Mouse (Mus musculus) hindbrain, embryonic 16.5 days (tissue): Measurements from ENCODE around the gene Trpm5. TPM values are rescaled to one million over a fixed set of nuclear protein-coding genes. Genes with fewer than 3 reads are reported as not detected.

Experiments used
- ATAC-seq: fragments of 200-750 bp; cut with Nextera tagmentation; 2 replicates; pipeline ENCODE4 v1.8.0; 2017; ENCODE audit warnings: moderate TSS enrichment, moderate library complexity
- H3K27ac ChIP-seq: fragments of 300-500 bp; sonication (generic); 2 replicates; pipeline ENCODE4 v1.5.1; 2014; ENCODE audit warnings: low read depth, mild to moderate bottlenecking, control low read depth, low read length, moderate library complexity
- H3K27me3 ChIP-seq: fragments of 300-500 bp; sonication (generic); replicated peaks from 2 replicates; pipeline ENCODE4 v1.6.1; 2014; ENCODE audit warnings: low read length; ENCODE audit not compliant: control insufficient read depth, insufficient read depth
- H3K36me3 ChIP-seq: fragments of 300-500 bp; sonication (generic); 2 replicates; pipeline ENCODE4 v1.6.1; 2014; ENCODE audit warnings: mild to moderate bottlenecking, low read length, moderate library complexity, mixed read lengths; ENCODE audit not compliant: control insufficient read depth, insufficient read depth
- H3K4me1 ChIP-seq: fragments of 300-500 bp; sonication (generic); 2 replicates; pipeline ENCODE4 v1.6.1; 2014; ENCODE audit warnings: low read depth, low read length; ENCODE audit not compliant: control insufficient read depth, insufficient read depth
- H3K4me2 ChIP-seq: fragments of 300-500 bp; sonication (generic); 2 replicates; pipeline ENCODE4 v1.6.1; 2014; ENCODE audit warnings: mild to moderate bottlenecking, low read length, control low read depth, moderate library complexity
- H3K4me3 ChIP-seq: fragments of 300-500 bp; sonication (generic); 2 replicates; pipeline ENCODE4 v1.5.1; 2014; ENCODE audit warnings: mild to moderate bottlenecking, low read length, control low read depth, moderate library complexity
- H3K9ac ChIP-seq: fragments of 300-500 bp; sonication (generic); 2 replicates; pipeline ENCODE4 v1.6.1; 2014; ENCODE audit warnings: low read depth, mild to moderate bottlenecking, control low read depth, low read length, moderate library complexity
- H3K9me3 ChIP-seq: fragments of 300-500 bp; sonication (generic); 2 replicates; pipeline ENCODE4 v1.6.1; 2014; ENCODE audit warnings: mild to moderate bottlenecking, low read length, moderate library complexity; ENCODE audit not compliant: control insufficient read depth
- WGBS: fragments of 180-500 bp; shearing (Covaris S2); extraction: QIAGEN DNeasy Blood & Tissue Kit; methylation state at CpG from one replicate; pipeline ENCODE4 v1.1.7; 2014; 5-methylcytosine and 5-hydroxymethylcytosine counted together
- polyA plus RNA-seq: library from polyadenylated mRNA; unstranded; fragments of >200 nt; fragmentation: Nextera tagmentation; extraction: Ambion mirVana; gene quantifications from 2 replicates; pipeline ENCODE4 v1.2.1, GENCODE M21; 2015

Trpm5 gene
- polyA plus RNA-seq, 1 experiment from 2014 or later, result 2.1 TPM

DNA sequence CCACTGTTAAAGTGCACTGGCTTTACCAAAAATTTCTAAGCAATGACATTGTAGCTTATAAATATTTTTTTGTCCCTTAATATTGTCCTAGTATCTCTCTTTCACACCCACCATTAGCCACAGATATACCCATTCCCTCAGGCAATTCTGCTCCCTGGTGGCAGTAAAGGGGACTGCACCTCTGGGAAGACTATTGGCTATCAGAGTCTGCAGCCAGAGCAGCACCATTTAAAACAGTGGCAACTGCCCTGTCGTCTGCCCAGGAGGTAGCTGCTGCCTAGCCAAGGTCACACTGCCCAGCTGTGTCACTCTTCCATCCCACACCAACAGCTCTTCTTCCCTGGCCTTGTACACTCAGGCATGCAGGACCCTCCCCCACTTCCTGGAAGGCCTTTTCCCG lies 8.1 kb downstream of the Trpm5 start:
- Histone ChIP-seq H3K4me2 (no peak overlapping the region), H3K27me3 (no peaks in the 10 kb centered on the region), H3K4me1 (no peaks in the 10 kb centered on the region), H3K9me3 (no peaks in the 10 kb centered on the region), H3K9ac (peak overlapping the region; percentile 11; the same call in 1 of the 2 replicates), H3K4me3 (no peak overlapping the region), H3K27ac (no peak overlapping the region), H3K36me3 (no peaks in the 10 kb centered on the region)
- 50% methylated on average over 2 of the region's 2 CpGs for WGBS
- ATAC-seq, result 0 out of 2 replicates have a peak, but pooled peaks have one; percentile 30

GRCm38 (mm10) chr7:143083708-143084107 lies 10.7 kb downstream of the Trpm5 start:
- 85% methylated on average over 2 of the region's 2 CpGs for WGBS

DNA sequence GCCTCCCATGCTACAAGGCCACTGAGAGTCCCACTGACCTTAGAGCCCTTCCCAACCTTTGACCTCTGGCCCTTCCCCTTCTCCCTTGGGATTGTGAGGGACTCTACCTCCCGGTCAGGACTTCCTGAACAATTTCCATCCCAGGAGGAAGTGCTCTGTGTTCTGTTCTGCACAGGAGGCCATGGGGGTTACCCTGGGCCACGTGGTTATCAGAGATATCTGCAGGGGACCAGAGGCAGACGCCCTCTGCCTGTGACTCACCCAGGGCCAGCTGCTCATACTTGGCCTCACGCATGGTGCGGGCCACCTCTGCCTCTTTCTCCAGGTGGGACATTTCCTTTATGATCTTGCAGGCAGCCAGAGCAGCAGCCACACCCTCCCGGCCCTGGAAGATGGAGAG lies 12.4 kb downstream of the Trpm5 start:
- Histone ChIP-seq H3K9ac (no peak overlapping the region), H3K27me3 (no peaks in the 10 kb centered on the region), H3K4me2 (no peak overlapping the region), H3K4me3 (no peak overlapping the region), H3K27ac (no peak overlapping the region), H3K4me1 (no peaks in the 10 kb centered on the region), H3K36me3 (no peaks in the 10 kb centered on the region), H3K9me3 (no peaks in the 10 kb centered on the region)
- ATAC-seq, result no peak
- WGBS, result 70% methylated on average over 6 of the region's 6 CpGs

More at GRCm38 (mm10) chr7:143083708-143084107, 10.7 kb downstream of the Trpm5 start:
- H3K4me3 ChIP-seq, result no peak overlapping the region
- no peaks in the 10 kb centered on the region for H3K36me3 ChIP-seq
- H3K9ac ChIP-seq, result no peak overlapping the region
- H3K9me3 ChIP-seq, result no peaks in the 10 kb centered on the region
- H3K27me3 ChIP-seq, result no peaks in the 10 kb centered on the region
- no peak overlapping the region for H3K27ac ChIP-seq
- H3K4me2 ChIP-seq, result no peak overlapping the region
- ATAC-seq, result no peak
- no peaks in the 10 kb centered on the region for H3K4me1 ChIP-seq

DNA sequence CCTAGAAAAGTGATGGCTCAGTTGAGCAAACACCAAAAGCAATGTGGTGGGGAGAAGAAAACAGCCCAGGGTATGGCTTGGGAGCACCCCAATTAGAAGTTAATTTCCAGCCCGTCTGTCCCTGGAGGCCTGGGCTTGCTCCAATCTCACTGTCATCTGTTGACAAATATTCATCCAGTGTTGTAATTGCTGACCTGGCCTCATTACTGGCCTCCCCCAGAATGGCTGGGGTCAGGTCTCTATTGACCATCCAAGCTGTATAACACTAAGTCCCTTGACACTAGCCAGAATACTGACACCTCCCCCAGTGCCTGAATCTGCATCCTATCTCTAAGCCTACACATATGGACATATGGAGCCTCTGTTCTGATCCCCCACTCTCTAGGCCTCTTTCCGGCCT lies 17.1 kb downstream of the Trpm5 start:
- H3K9ac ChIP-seq, result no peak overlapping the region
- H3K36me3 ChIP-seq, result no peaks in the 10 kb centered on the region
- no peaks in the 10 kb centered on the region for H3K27me3 ChIP-seq
- no peak for ATAC-seq
- H3K4me3 ChIP-seq, result no peak overlapping the region
- no peaks in the 10 kb centered on the region for H3K9me3 ChIP-seq
- WGBS, result 91% methylated on average over 2 of the region's 2 CpGs
- no peaks in the 10 kb centered on the region for H3K4me1 ChIP-seq
- no peak overlapping the region for H3K4me2 ChIP-seq
- H3K27ac ChIP-seq, result no peak overlapping the region

DNA sequence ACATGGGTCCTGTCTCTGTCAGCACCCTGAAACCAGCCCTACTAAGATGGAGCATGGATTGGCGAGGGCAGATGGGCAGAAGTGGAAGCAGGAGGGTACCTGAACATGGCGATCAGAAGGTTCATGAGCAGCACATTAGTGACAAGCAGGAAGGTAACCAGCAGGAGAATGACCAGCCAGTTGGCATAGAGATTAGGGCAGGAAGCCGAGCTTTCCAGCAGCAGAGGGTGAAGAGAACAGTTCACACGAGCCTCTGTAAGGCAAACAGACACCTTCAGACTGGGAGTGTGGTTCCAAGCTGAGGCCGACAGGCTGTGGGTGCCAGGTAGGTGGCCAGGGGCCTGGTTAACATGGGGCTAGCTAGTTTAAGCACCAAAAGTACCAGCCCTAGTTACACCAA lies 19.0 kb downstream of the Trpm5 start:
- WGBS, result 79% methylated on average over 5 of the region's 5 CpGs

GRCm38 (mm10) chr7:143073086-143073485 lies 21.4 kb downstream of the Trpm5 start:
- no peaks in the 10 kb centered on the region for H3K27me3 ChIP-seq
- 74% methylated on average over 1 of the region's 1 CpGs for WGBS
- no peaks in the 10 kb centered on the region for H3K9me3 ChIP-seq
- H3K36me3 ChIP-seq, result no peaks in the 10 kb centered on the region
- H3K4me2 ChIP-seq, result no peak overlapping the region
- no peak for ATAC-seq
- no peak overlapping the region for H3K27ac ChIP-seq
- H3K4me1 ChIP-seq, result peaks cover 16% of the 10 kb centered on the region
- no peak overlapping the region for H3K4me3 ChIP-seq
- H3K9ac ChIP-seq, result no peak overlapping the region

More for the DNA sequence above, 19.0 kb downstream of the Trpm5 start:
- Histone ChIP-seq H3K4me1 (peaks cover 5% of the 10 kb centered on the region), H3K27ac (no peak overlapping the region), H3K27me3 (no peaks in the 10 kb centered on the region), H3K4me2 (no peak overlapping the region), H3K36me3 (no peaks in the 10 kb centered on the region), H3K9me3 (no peaks in the 10 kb centered on the region), H3K9ac (no peak overlapping the region), H3K4me3 (no peak overlapping the region)
- no peak for ATAC-seq

DNA sequence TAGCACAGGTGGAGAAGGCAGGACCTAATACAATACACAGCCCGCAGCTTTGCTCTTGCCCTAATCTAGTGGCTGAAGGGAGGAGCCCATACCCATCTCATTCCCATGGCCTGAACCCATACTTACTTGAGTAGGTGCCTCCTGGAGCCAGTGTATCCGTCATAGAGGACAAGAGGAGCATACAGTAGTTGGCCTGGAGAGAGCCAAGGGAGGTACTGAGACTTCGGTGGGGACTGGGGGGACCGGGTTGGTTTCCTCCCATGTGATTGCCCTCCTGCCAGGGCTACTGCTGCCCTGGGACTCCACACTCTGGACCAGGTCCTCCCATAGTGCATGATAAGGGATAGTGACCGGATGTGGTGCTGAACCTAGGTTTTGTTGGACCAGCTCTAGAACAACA lies 21.8 kb downstream of the Trpm5 start:
- H3K27ac ChIP-seq, result no peak overlapping the region
- no peak overlapping the region for H3K4me2 ChIP-seq
- H3K4me3 ChIP-seq, result no peak overlapping the region
- H3K27me3 ChIP-seq, result no peaks in the 10 kb centered on the region
- peaks cover under 1% of the 10 kb centered on the region; the same call in 1 of the 2 replicates for H3K36me3 ChIP-seq
- H3K4me1 ChIP-seq, result peaks cover 21% of the 10 kb centered on the region
- WGBS, result 87% methylated on average over 5 of the region's 5 CpGs
- ATAC-seq, result no peak
- no peak overlapping the region for H3K9ac ChIP-seq
- no peaks in the 10 kb centered on the region for H3K9me3 ChIP-seq

DNA sequence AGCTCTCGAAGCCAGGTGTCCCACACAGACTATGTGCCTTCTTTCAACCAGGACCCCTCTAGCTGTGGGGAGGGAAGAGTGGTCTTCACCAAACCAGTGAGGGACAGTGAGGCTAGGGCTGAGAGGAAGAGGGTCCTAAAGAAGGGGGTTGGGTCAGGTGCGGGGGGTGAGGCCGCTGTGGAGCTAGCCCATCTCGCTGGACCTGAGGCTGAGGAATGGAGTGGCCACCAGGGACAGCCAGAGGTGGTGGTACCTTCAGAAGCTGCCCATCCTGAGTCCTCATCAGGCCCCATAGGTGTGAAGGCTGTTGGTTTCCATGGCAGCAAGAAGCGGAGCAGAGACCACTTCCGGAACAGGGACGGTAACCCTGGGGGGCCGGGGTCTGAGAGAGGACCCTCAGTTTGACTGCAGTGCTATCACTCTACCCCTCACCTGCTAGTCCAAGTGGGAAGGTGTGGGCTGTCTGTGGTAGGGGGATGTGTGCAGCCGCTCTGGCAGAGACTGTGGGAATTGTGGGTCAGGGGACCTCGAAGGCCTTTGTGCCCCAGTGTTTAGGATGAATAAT lies 23.9 kb downstream of the Trpm5 start:
- WGBS, result 89% methylated on average over 10 of the region's 10 CpGs
- H3K4me3 ChIP-seq, result peak overlapping the region; percentile 84
- no peaks in the 10 kb centered on the region for H3K9me3 ChIP-seq
- peaks cover 23% of the 10 kb centered on the region for H3K4me1 ChIP-seq
- no peaks in the 10 kb centered on the region for H3K27me3 ChIP-seq
- peak overlapping the region; percentile 92 for H3K9ac ChIP-seq
- ATAC-seq, result no peak
- peaks cover 19% of the 10 kb centered on the region for H3K36me3 ChIP-seq
- H3K4me2 ChIP-seq, result peak overlapping the region; percentile 99
- H3K27ac ChIP-seq, result no peak overlapping the region

DNA sequence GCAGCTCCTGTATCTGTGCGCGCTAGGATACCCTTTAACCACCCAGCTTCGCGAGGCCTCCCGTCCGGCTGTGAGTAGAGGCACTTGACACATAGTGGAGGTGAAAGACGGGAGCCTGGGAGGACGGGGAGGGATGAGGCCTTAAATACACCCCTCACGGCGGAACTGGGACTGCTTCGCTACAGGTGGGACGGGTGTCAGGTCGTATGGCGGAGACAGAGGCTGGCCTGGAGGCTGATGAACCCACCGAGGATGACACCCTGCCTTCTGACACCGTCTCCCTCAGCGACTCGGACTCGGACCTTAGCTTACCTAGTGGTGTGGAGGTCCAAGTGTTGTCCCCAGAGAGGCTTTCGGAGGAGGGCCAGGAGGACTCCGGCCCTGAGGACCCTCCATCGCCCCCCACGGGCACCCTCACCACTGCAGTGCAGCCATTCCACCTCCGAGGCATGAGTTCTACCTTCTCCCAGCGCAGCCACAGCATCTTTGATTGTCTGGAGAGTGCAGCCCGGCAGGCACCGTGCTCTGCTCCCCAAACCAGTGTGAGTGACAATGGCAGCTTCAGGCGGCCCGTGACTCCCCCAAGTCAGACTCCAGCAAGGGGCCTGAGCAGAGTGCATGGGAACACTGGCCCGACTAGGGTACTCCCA lies 24.6 kb downstream of the Trpm5 start:
- Histone ChIP-seq H3K9me3 (no peaks in the 10 kb centered on the region), H3K27ac (peak overlapping the region; percentile 89), H3K4me2 (peak overlapping the region; percentile 99), H3K9ac (peak overlapping the region; percentile 92), H3K27me3 (no peaks in the 10 kb centered on the region), H3K4me1 (peaks cover 23% of the 10 kb centered on the region), H3K4me3 (peak overlapping the region; percentile 84), H3K36me3 (peaks cover 26% of the 10 kb centered on the region)
- 15% methylated on average over 30 of the region's 30 CpGs for WGBS
- ATAC-seq, result no peak
